Mouse (Mus musculus) liver, embryonic 11.5 days (tissue): ENCODE data around the gene Prss16. TPM values are rescaled to one million over a fixed set of nuclear protein-coding genes. Genes with fewer than 3 reads are reported as not detected.

Source experiments
- ATAC-seq: fragments of 200-750 bp; cut with Nextera tagmentation; replicated peaks from 2 replicates; pipeline ENCODE4 v1.8.0; 2017; ENCODE audit warnings: moderate number of reproducible peaks, mild to moderate bottlenecking, moderate TSS enrichment, moderate library complexity; ENCODE audit not compliant: low FRiP score
- DNase-seq: peaks from one replicate; pipeline ENCODE4 v3.0.0-alpha.2; 2017; ENCODE audit warnings: low spot score
- H3K27ac ChIP-seq: fragments of 300-500 bp; sonication (generic); 2 replicates; pipeline ENCODE4 v1.5.1; 2014; ENCODE audit warnings: mild to moderate bottlenecking, low read depth, low read length, control low read depth
- H3K27me3 ChIP-seq: fragments of 300-500 bp; sonication (generic); replicated peaks from 2 replicates; pipeline ENCODE4 v1.6.1; 2014; ENCODE audit warnings: low read length, mixed read lengths; ENCODE audit not compliant: control insufficient read depth, insufficient read depth
- H3K36me3 ChIP-seq: fragments of 300-500 bp; sonication (generic); 2 replicates; pipeline ENCODE4 v1.6.1; 2014; ENCODE audit warnings: mild to moderate bottlenecking, low read length, moderate library complexity, mixed read lengths; ENCODE audit not compliant: control insufficient read depth, insufficient read depth
- H3K4me1 ChIP-seq: fragments of 300-500 bp; sonication (generic); replicated peaks from 2 replicates; pipeline ENCODE4 v1.6.1; 2014; ENCODE audit warnings: low read length, mixed read lengths; ENCODE audit not compliant: control insufficient read depth, insufficient read depth
- H3K4me2 ChIP-seq: fragments of 300-500 bp; sonication (generic); 2 replicates; pipeline ENCODE4 v1.6.1; 2014; ENCODE audit warnings: mild to moderate bottlenecking, control low read depth, moderate library complexity
- H3K4me3 ChIP-seq: fragments of 300-500 bp; sonication (generic); 2 replicates; pipeline ENCODE4 v1.5.1; 2014; ENCODE audit warnings: low read depth, low read length, control low read depth
- H3K9ac ChIP-seq: fragments of 300-500 bp; sonication (generic); 2 replicates; pipeline ENCODE4 v1.6.1; 2014; ENCODE audit warnings: low read depth, low read length, control low read depth
- H3K9me3 ChIP-seq: fragments of 300-500 bp; sonication (generic); 2 replicates; pipeline ENCODE4 v1.6.1; 2016; ENCODE audit warnings: low read length, inconsistent platforms, mixed read lengths; ENCODE audit not compliant: control insufficient read depth
- WGBS: fragments of 180-500 bp; shearing (Covaris S2); extraction: QIAGEN DNeasy Blood & Tissue Kit; methylation state at CpG from one replicate; pipeline ENCODE4 v1.1.7; 2014; 5-methylcytosine and 5-hydroxymethylcytosine counted together
- polyA plus RNA-seq: library from polyadenylated mRNA; unstranded; fragments of >200 nt; fragmentation: Nextera tagmentation; extraction: Ambion mirVana; gene quantifications from 2 replicates; pipeline ENCODE4 v1.2.1, GENCODE M21; 2014

Prss16 gene
- 0.48 and 0.86 TPM in 2 replicates for polyA plus RNA-seq

DNA sequence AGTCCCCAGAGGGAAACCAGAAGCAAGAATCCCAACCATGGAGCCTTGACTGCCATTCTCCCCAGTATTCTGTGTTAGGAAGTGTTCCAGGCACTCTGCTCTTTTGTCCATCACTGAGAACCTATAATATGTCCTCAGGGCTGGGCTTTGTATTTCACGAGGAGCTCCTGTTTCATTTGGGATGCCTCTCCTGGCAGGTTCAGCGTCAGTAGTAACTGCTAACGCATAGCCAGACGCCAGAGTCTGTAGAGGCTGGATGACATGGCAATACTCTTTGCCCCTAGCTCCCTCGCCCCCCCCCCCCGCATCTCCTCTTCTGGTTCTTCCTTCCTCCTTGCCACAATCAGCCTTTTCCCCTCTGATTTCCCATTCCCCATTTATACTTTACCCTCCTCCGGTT lies at the start of gene Prss16:
Gene Prss16 (minus strand): TSS at position 101 of the 400 bp plus-strand sequence.
- WGBS, result 26% methylated on average over 6 of the region's 7 CpGs
- ATAC-seq, result no peak
- no peaks in the 10 kb centered on the region for H3K36me3 ChIP-seq
- no peak within 1 kb of the TSS for H3K4me2 ChIP-seq
- peaks cover 16% of the 10 kb centered on the region; the same call in 1 of the 2 replicates for H3K4me1 ChIP-seq
- no peak within 1 kb of the TSS for H3K4me3 ChIP-seq
- H3K27ac ChIP-seq, result no peak within 1 kb of the TSS
- no peak within 1 kb of the TSS for H3K9ac ChIP-seq
- peaks cover 90% of the 10 kb centered on the region for H3K27me3 ChIP-seq
- H3K9me3 ChIP-seq, result no peaks in the 10 kb centered on the region
- no peak for DNase-seq

DNA sequence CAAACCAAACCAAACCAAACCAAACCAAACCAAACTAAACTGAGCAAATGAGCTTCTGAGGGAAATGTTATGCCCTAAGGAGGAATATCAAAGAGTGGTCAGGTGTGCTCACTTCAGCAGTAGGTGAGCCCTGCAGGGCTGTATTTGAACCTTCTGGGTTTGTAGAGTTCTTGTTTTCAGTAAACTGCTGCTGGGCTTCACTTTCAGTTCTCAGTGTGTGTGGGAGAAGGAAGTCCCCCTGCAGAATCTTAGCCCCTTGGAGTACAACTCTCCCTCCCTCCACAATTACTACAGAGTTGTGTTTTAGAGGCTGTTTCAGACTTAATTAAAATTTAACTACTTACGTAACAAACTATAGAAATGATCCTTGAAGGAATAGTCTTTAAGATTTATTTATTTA lies 44.2 kb upstream of the Prss16 start:
- Histone ChIP-seq H3K9ac (no peak overlapping the region), H3K27me3 (no peaks in the 10 kb centered on the region), H3K4me2 (no peak overlapping the region), H3K27ac (no peak overlapping the region), H3K4me1 (no peaks in the 10 kb centered on the region), H3K36me3 (no peaks in the 10 kb centered on the region), H3K4me3 (no peak overlapping the region), H3K9me3 (no peaks in the 10 kb centered on the region)
- WGBS, result 86% methylated on average over 1 of the region's 1 CpGs
- DNase-seq (no peak), ATAC-seq (no peak)

DNA sequence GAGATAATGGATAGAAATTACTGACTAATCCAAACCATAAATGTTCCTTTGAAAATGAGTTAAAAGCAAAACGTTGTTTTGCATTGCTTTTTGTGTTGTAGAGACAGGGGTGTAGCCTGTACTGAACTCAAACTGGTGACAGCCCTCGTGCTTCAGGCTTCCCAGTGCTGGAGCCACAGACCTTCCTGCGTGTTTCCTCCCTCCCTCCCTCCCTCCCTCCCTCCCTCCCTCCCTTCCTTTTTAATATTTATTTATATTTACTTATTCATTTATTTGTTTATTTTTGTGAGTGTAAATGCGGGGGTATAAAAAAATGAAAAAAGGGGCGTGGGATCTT lies 41.9 kb upstream of the Prss16 start:
- H3K36me3 ChIP-seq, result no peaks in the 10 kb centered on the region
- no peak for DNase-seq
- H3K27me3 ChIP-seq, result no peaks in the 10 kb centered on the region
- H3K9ac ChIP-seq, result peak overlapping the region; percentile 70
- H3K4me3 ChIP-seq, result peak overlapping the region; percentile 61
- no peak for ATAC-seq
- H3K4me1 ChIP-seq, result no peaks in the 10 kb centered on the region
- H3K27ac ChIP-seq, result 0 out of 2 replicates have a peak overlapping the region, but pooled peaks have one; percentile 72
- H3K9me3 ChIP-seq, result no peaks in the 10 kb centered on the region
- peak overlapping the region; percentile 84 for H3K4me2 ChIP-seq
- 10% methylated on average over 5 of the region's 5 CpGs for WGBS

DNA sequence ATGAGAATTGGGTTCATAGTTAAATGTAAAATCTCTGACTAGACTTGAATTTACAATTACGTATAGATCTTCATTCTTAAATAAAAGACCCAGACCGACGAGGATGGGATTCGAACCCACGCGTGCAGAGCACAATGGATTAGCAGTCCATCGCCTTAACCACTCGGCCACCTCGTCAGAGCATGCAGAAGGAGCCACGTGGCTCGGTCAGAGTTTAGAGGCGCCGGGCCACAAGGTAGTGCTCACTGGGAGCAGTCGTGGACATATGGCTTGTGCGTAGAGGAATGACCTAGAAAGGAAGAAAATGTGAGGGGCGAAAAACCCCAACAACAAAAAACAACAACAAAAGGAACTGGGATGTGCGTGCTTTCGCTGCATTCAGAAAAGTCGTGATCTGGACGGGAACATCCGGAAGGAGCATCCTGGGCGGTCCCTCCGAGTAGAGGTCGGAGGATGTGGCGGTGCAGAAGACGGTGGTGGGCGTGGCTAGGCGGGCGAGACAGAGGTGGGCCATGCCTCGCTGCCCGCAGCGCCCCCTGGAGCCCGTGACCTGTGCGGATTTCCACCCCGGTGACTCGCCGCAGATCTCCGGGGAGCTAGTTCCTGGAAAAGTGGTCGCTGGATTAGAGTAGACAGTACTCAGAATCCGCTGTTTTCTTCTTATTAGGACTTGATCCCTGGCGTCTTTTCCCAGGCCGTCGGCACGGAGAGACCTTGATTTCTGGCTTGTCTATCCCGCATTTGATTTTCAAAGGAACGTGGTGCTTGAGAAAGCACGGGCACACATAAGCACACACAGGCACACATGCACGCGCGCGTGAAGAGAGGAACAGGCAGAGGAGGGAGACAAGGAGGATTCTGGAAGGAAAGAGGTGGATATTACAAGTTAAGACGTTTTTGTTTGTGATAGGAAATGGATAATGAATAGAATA lies 41.3 kb upstream of the Prss16 start:
- under 1% methylated on average over 52 of the region's 52 CpGs for WGBS
- H3K4me2 ChIP-seq, result peak overlapping the region; percentile 84
- no peaks in the 10 kb centered on the region for H3K9me3 ChIP-seq
- no peaks in the 10 kb centered on the region for H3K4me1 ChIP-seq
- peak overlapping the region; percentile 70 for H3K9ac ChIP-seq
- ATAC-seq, result peak; percentile 94
- peak overlapping the region; percentile 72 for H3K27ac ChIP-seq
- DNase-seq, result peak; percentile 95
- H3K4me3 ChIP-seq, result peak overlapping the region; percentile 61
- no peaks in the 10 kb centered on the region for H3K27me3 ChIP-seq
- no peaks in the 10 kb centered on the region for H3K36me3 ChIP-seq

DNA sequence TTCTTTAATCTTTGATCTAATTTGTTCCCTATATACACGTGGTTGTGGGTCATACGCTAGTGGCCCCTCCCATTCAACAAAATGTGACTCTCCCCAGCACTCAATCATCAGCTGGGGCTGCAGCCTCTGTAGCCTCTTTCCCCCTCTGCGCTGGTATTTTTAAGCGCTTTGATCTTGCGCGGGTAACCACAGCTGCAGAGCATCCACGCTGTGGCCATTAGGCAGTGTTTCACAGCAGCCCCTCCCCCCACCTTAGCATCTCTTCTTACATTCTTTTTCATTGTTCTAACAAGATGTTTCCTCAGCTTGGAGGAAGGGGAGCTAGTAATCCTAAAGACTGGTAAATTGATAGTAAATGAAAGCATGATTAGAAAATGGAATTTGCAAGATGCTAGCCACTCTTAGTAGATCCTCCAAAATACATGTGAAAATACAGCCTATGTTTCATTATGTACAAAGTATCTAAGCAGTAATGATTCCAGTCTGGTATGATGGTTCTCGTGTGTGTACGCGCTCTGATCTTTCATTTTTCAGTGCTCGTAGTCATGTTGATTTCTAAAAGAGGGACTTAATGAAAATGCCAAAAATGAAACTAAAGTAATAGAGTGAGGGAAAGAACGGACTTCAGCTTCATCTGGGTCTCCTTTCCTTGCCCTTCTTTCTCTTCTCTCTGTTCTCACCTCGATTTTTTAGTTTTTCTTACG lies 40.3 kb upstream of the Prss16 start:
- 5% methylated on average over 14 of the region's 14 CpGs for WGBS
- Histone ChIP-seq H3K9me3 (no peaks in the 10 kb centered on the region), H3K4me3 (peak overlapping the region; percentile 61), H3K4me2 (peak overlapping the region; percentile 84), H3K4me1 (no peaks in the 10 kb centered on the region), H3K27me3 (no peaks in the 10 kb centered on the region), H3K36me3 (no peaks in the 10 kb centered on the region), H3K27ac (peak overlapping the region; percentile 72), H3K9ac (peak overlapping the region; percentile 68)
- ATAC-seq (peak; percentile 13; the same call in 1 of the 2 replicates), DNase-seq (peak; percentile 66)

DNA sequence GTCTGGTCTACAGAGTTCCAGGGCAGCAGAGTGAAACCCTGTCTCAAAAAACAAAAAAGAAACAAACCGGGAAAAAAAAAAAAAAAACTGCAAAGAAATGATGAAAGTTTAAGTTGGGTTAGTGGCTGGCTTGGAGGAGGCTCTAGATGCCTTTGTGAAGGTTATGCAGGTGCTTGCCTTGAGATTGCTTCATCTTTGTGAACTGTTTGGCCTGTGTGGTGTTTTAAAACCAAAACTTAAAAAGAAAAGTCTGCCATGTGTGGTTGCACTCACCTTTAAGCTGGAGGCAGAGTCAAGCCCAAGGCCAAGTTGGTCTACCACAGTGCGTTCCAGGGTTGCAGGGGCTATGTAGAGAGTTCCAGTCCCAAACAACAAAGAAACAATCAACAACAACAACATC lies 39.5 kb upstream of the Prss16 start:
- H3K4me2 ChIP-seq, result no peak overlapping the region
- WGBS, result 70% methylated on average over 2 of the region's 2 CpGs

DNA sequence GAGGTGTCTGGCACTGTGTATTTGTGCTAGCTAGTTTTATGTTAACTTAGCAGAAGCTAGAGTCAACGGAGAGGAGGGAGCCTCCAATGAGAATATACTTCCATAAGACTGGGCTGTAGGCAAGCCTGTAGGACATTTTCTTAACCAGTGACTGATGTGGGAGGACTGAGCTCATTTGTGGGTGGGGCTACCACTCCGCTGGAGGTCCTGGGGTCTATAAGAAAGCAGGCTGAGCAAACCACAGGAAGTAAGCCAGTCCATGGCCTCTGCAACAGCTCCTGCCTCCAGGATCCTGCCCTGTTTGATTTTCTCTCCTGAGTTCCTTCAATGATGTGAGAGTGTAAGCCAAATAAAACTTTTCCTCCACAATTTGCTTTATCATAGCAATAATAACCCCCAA lies 35.8 kb upstream of the Prss16 start:
- ATAC-seq (no peak), DNase-seq (no peak)
- H3K9ac ChIP-seq, result no peak overlapping the region
- no peaks in the 10 kb centered on the region for H3K36me3 ChIP-seq
- no peak overlapping the region for H3K4me2 ChIP-seq
- H3K27ac ChIP-seq, result no peak overlapping the region
- no peak overlapping the region for H3K4me3 ChIP-seq
- H3K9me3 ChIP-seq, result no peaks in the 10 kb centered on the region
- H3K4me1 ChIP-seq, result peaks cover 8% of the 10 kb centered on the region
- H3K27me3 ChIP-seq, result no peaks in the 10 kb centered on the region
- 27% methylated on average over 2 of the region's 2 CpGs for WGBS

More for the DNA sequence above, 39.5 kb upstream of the Prss16 start:
- no peaks in the 10 kb centered on the region for H3K27me3 ChIP-seq
- H3K4me1 ChIP-seq, result peaks cover 5% of the 10 kb centered on the region
- H3K4me3 ChIP-seq, result no peak overlapping the region
- H3K9me3 ChIP-seq, result no peaks in the 10 kb centered on the region
- DNase-seq (no peak), ATAC-seq (no peak)
- no peaks in the 10 kb centered on the region for H3K36me3 ChIP-seq
- no peak overlapping the region for H3K27ac ChIP-seq
- no peak overlapping the region for H3K9ac ChIP-seq

DNA sequence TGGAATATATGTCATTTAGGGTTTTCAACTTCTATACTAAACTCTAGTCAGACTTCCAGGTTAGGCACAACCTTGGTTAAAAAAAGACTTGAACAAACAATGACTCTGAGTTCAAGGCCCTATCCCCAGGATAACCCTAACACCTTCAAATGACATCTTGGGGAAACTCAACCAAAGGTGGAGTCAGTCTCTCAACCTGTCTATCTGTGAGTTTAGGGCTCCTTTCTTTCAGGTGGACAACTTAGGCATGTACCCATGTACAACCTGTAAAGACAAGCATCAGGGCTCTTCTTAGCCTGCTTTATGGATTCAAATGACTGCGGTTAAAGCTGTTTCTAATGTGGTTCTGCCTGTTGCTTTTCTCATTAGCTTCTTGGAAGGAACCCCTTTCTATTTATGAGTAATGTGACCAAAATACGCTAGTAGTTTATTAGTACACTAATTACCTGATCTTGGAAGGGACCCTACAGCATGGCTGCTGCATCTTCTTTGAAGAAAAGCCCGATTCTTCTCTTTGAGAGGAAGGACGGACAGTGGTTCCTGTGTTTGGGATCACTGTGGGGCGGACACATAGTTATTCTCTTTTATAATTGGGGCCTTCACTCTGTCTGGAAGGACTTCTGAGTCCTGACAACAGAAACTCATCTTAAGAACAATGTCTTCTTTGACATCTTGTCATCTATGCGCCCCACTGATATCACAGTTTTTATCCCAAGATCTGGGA lies 35.1 kb upstream of the Prss16 start:
- ATAC-seq (no peak), DNase-seq (no peak)
- H3K4me2 ChIP-seq, result peak overlapping the region; percentile 64
- WGBS, result 91% methylated on average over 6 of the region's 6 CpGs
- H3K9ac ChIP-seq, result peak overlapping the region; percentile 47
- peak overlapping the region; percentile 92 for H3K27ac ChIP-seq
- H3K4me1 ChIP-seq, result peaks cover 8% of the 10 kb centered on the region
- H3K27me3 ChIP-seq, result no peaks in the 10 kb centered on the region
- H3K9me3 ChIP-seq, result no peaks in the 10 kb centered on the region
- no peaks in the 10 kb centered on the region for H3K36me3 ChIP-seq
- peak overlapping the region; percentile 40 for H3K4me3 ChIP-seq
